Mouse (Mus musculus): ENCODE results near the gene Ifnar1. TPM values are rescaled to one million over a fixed set of nuclear protein-coding genes. Genes with fewer than 3 reads are reported as not detected.

Ifnar1 gene
- total RNA-seq, 4 experiments from 2014 or later = 18.7 to 28.6 (median 22.0) TPM

GRCm38 (mm10) chr16:91538513-91538912 is 53.5 kb downstream of the Ifnar1 start:
- DNase-seq (ENCODE audit: low spot score) = no peak

GRCm38 (mm10) chr16:91541573-91542081 is 56.6 kb downstream of the Ifnar1 start:
- DNase-seq (ENCODE audit: low spot score) = no peak

- no peak for DNase-seq (ENCODE audit: low spot score)
Observed at GRCm38 (mm10) chr16:91543619-91544018, 58.6 kb downstream of the Ifnar1 start.

GRCm38 (mm10) chr16:91545597-91546281 is 60.7 kb downstream of the Ifnar1 start:
- DNase-seq (ENCODE audit: low spot score) = no peak

- peak; percentile 60 for DNase-seq (ENCODE audit: low spot score)
Observed at GRCm38 (mm10) chr16:91546391-91546835, 61.4 kb downstream of the Ifnar1 start.

GRCm38 (mm10) chr16:91546836-91547741 is 62.1 kb downstream of the Ifnar1 start, which contains the start of gene Ifngr2:
TSS of gene Ifngr2 (plus strand) at chr16:91547072.
- DNase-seq (ENCODE audit: low spot score) = peak; percentile 48

- DNase-seq (ENCODE audit: low spot score) = no peak
Observed at GRCm38 (mm10) chr16:91547974-91548373, 62.9 kb downstream of the Ifnar1 start.

- DNase-seq (ENCODE audit: low spot score) = no peak
Observed at GRCm38 (mm10) chr16:91548586-91548985, 63.5 kb downstream of the Ifnar1 start.

- no peak for DNase-seq (ENCODE audit: low spot score)
Observed at GRCm38 (mm10) chr16:91548996-91549395, 64.0 kb downstream of the Ifnar1 start.

- no peak for DNase-seq (ENCODE audit: low spot score)
Observed at GRCm38 (mm10) chr16:91549616-91550015, 64.6 kb downstream of the Ifnar1 start.

GRCm38 (mm10) chr16:91551081-91551524 is 66.1 kb downstream of the Ifnar1 start:
- DNase-seq (ENCODE audit: low spot score) = no peak

GRCm38 (mm10) chr16:91552072-91552471 is 67.0 kb downstream of the Ifnar1 start:
- no peak for DNase-seq (ENCODE audit: low spot score)

GRCm38 (mm10) chr16:91553625-91554024 is 68.6 kb downstream of the Ifnar1 start:
- DNase-seq (ENCODE audit: low spot score) = peak; percentile 50

- DNase-seq (ENCODE audit: low spot score) = no peak
Observed at GRCm38 (mm10) chr16:91555017-91555605, 70.1 kb downstream of the Ifnar1 start.

- DNase-seq (ENCODE audit: low spot score) = no peak
Observed at GRCm38 (mm10) chr16:91556659-91557058, 71.6 kb downstream of the Ifnar1 start.

Small RNA genes within 50 kb of the gene (microRNA-seq; reads per million reads assigned to microRNA genes)
- not detected for gene Mir6367

Other genes with a start within 250 kb of the Ifnar1 start
- gene Olig1, start 215.5 kb upstream of the Ifnar1 start, total RNA-seq (2022) = not detected
- gene Ifnar2, start 112.5 kb upstream of the Ifnar1 start, total RNA-seq (2022) = 10 to 100 TPM; 27.6 to 35.3 (median 32.6) TPM
- gene Gm21970, start 93.5 kb upstream of the Ifnar1 start, total RNA-seq (2022) = not detected
- gene Il10rb, start 79.1 kb upstream of the Ifnar1 start, total RNA-seq (2022) = 100 to 1,000 TPM; 116 to 131 (median 129) TPM
- gene Ifngr2, start 61.8 kb downstream of the Ifnar1 start, total RNA-seq (2022) = 100 to 1,000 TPM; 122 to 145 (median 132) TPM
- 10 to 100 TPM; 49.1 to 56.7 (median 50.9) TPM for gene Tmem50b, start 112.6 kb downstream of the Ifnar1 start, total RNA-seq (2022)
- gene Dnajc28, start 133.8 kb downstream of the Ifnar1 start, total RNA-seq (2022) = 10 to 100 TPM; 34.1 to 41.5 (median 39.8) TPM
- 10 to 100 TPM; 72.7 to 86.8 (median 73.1) TPM for gene Gart, start 161.7 kb downstream of the Ifnar1 start, total RNA-seq (2022)
- 100 to 1,000 TPM; 119 to 148 (median 131) TPM for gene Son, start 162.3 kb downstream of the Ifnar1 start, total RNA-seq (2022)
- 1 to 10 TPM; 2.9 to 6.0 (median 3.5) TPM for gene Donson, start 203.5 kb downstream of the Ifnar1 start, total RNA-seq (2022)
- 10 to 100 TPM; 26.0 to 30.4 (median 27.1) TPM for gene Cryzl1, start 243.7 kb downstream of the Ifnar1 start, total RNA-seq (2022)
- 10 to 100 TPM; 50.2 to 64.1 (median 53.3) TPM for gene Itsn1, start 244.0 kb downstream of the Ifnar1 start, total RNA-seq (2022)

Data from heart, adult 8-10 months (tissue).